Mouse (Mus musculus): ENCODE results near the gene Gm20379. TPM values are rescaled to one million over a fixed set of nuclear protein-coding genes. Genes with fewer than 3 reads are reported as not detected.

Gm20379 gene
- polyA plus RNA-seq, 1 experiment from 2014 or later = 1.1 TPM

GRCm38 (mm10) chr13:92332103-92332879, 26.5 kb downstream of the Gm20379 start:
- H3K9ac ChIP-seq (ENCODE audit: low read length) = no peak overlapping the region
- 90% methylated on average over 15 of the region's 15 CpGs for WGBS
- no peak for ATAC-seq (ENCODE audit: insufficient number of reproducible peaks, insufficient read depth, low FRiP score, low read depth)
- H3K36me3 ChIP-seq (ENCODE audit: control insufficient read depth, insufficient read depth, low read length) = peaks cover 18% of the 10 kb centered on the region
- H3K4me2 ChIP-seq (ENCODE audit: low read length) = no peak overlapping the region
- H3K4me1 ChIP-seq (ENCODE audit: control insufficient read depth in 2 of 2, insufficient read depth in 2 of 2, low read length in 2 of 2) = 0 out of 4 replicates have a peak, but pooled peaks cover 0 to 2% of the 10 kb centered on the region in 2 experiments
- H3K27me3 ChIP-seq (ENCODE audit: control insufficient read depth, insufficient read depth, low read length) = no peaks in the 10 kb centered on the region
- no peak overlapping the region for H3K27ac ChIP-seq (replicated peaks in 1 of 2; ENCODE audit: control insufficient read depth in 1 of 2, insufficient read depth in 1 of 2, low read depth in 2 of 2, low read length in 2 of 2)
- H3K4me3 ChIP-seq (ENCODE audit: control insufficient read depth in 1 of 2, insufficient read depth in 1 of 2, low read depth in 1 of 2, low read length in 2 of 2) = no peak overlapping the region
- no peaks in the 10 kb centered on the region for H3K9me3 ChIP-seq (ENCODE audit: control insufficient read depth, low read length)

GRCm38 (mm10) chr13:92336857-92337256, 31.1 kb downstream of the Gm20379 start:
- Histone ChIP-seq H3K4me1 (ENCODE audit: control insufficient read depth in 2 of 2, insufficient read depth in 2 of 2, low read length in 2 of 2) (no peaks in the 10 kb centered on the region), H3K27ac (replicated peaks in 1 of 2; ENCODE audit: control insufficient read depth in 1 of 2, insufficient read depth in 1 of 2, low read depth in 2 of 2, low read length in 2 of 2) (no peak overlapping the region), H3K9me3 (ENCODE audit: control insufficient read depth, low read length) (no peaks in the 10 kb centered on the region), H3K9ac (ENCODE audit: low read length) (no peak overlapping the region), H3K4me3 (ENCODE audit: control insufficient read depth in 1 of 2, insufficient read depth in 1 of 2, low read depth in 1 of 2, low read length in 2 of 2) (no peak overlapping the region), H3K4me2 (ENCODE audit: low read length) (no peak overlapping the region), H3K36me3 (ENCODE audit: control insufficient read depth, insufficient read depth, low read length) (peaks cover 24% of the 10 kb centered on the region), H3K27me3 (ENCODE audit: control insufficient read depth, insufficient read depth, low read length) (no peaks in the 10 kb centered on the region)
- 95% methylated on average over 1 of the region's 1 CpGs for WGBS
- ATAC-seq (ENCODE audit: insufficient number of reproducible peaks, insufficient read depth, low FRiP score, low read depth) = no peak

GRCm38 (mm10) chr13:92337773-92338462, 32.1 kb downstream of the Gm20379 start:
- Histone ChIP-seq H3K9me3 (ENCODE audit: control insufficient read depth, low read length) (no peaks in the 10 kb centered on the region), H3K4me1 (ENCODE audit: control insufficient read depth in 2 of 2, insufficient read depth in 2 of 2, low read length in 2 of 2) (no peaks in the 10 kb centered on the region), H3K9ac (ENCODE audit: low read length) (no peak overlapping the region), H3K4me3 (ENCODE audit: control insufficient read depth in 1 of 2, insufficient read depth in 1 of 2, low read depth in 1 of 2, low read length in 2 of 2) (no peak overlapping the region), H3K27me3 (ENCODE audit: control insufficient read depth, insufficient read depth, low read length) (no peaks in the 10 kb centered on the region), H3K36me3 (ENCODE audit: control insufficient read depth, insufficient read depth, low read length) (peaks cover 34% of the 10 kb centered on the region), H3K4me2 (ENCODE audit: low read length) (no peak overlapping the region), H3K27ac (replicated peaks in 1 of 2; ENCODE audit: control insufficient read depth in 1 of 2, insufficient read depth in 1 of 2, low read depth in 2 of 2, low read length in 2 of 2) (no peak overlapping the region)
- WGBS = 61% methylated on average over 6 of the region's 6 CpGs
- no peak for ATAC-seq (ENCODE audit: insufficient number of reproducible peaks, insufficient read depth, low FRiP score, low read depth)

DNA sequence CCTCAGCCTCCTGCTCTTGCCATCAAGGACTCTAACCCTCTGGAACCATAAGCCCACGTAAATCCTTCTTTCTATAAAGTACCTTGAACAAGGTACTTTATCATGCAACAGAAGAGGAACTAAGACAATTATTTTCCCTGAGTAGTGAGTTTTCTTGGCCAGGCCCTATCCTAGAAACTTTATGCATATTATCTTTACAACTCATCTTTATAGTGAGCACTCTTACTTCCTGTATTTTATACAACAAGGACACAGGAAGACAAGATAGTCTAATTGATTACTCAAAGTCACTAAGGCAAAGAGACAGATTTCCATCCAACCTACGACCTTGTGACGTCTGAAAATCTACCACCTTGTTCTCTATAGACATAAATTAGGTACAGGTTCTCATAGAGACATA, 34.0 kb downstream of the Gm20379 start:
- Histone ChIP-seq H3K9ac (ENCODE audit: low read length) (no peak overlapping the region), H3K27ac (replicated peaks in 1 of 2; ENCODE audit: control insufficient read depth in 1 of 2, insufficient read depth in 1 of 2, low read depth in 2 of 2, low read length in 2 of 2) (no peak overlapping the region), H3K9me3 (ENCODE audit: control insufficient read depth, low read length) (no peaks in the 10 kb centered on the region), H3K27me3 (ENCODE audit: control insufficient read depth, insufficient read depth, low read length) (no peaks in the 10 kb centered on the region), H3K36me3 (ENCODE audit: control insufficient read depth, insufficient read depth, low read length) (peaks cover 48% of the 10 kb centered on the region), H3K4me1 (ENCODE audit: control insufficient read depth in 2 of 2, insufficient read depth in 2 of 2, low read length in 2 of 2) (no peaks in the 10 kb centered on the region), H3K4me2 (ENCODE audit: low read length) (no peak overlapping the region), H3K4me3 (ENCODE audit: control insufficient read depth in 1 of 2, insufficient read depth in 1 of 2, low read depth in 1 of 2, low read length in 2 of 2) (no peak overlapping the region)
- no peak for ATAC-seq (ENCODE audit: insufficient number of reproducible peaks, insufficient read depth, low FRiP score, low read depth)
- 86% methylated on average over 3 of the region's 3 CpGs for WGBS

GRCm38 (mm10) chr13:92344033-92344432, 38.3 kb downstream of the Gm20379 start:
- 94% methylated on average over 8 of the region's 8 CpGs for WGBS
- no peaks in the 10 kb centered on the region for H3K27me3 ChIP-seq (ENCODE audit: control insufficient read depth, insufficient read depth, low read length)
- no peak for ATAC-seq (ENCODE audit: insufficient number of reproducible peaks, insufficient read depth, low FRiP score, low read depth)
- no peak overlapping the region for H3K9ac ChIP-seq (ENCODE audit: low read length)
- H3K36me3 ChIP-seq (ENCODE audit: control insufficient read depth, insufficient read depth, low read length) = peaks cover 78% of the 10 kb centered on the region
- no peak overlapping the region for H3K27ac ChIP-seq (replicated peaks in 1 of 2; ENCODE audit: control insufficient read depth in 1 of 2, insufficient read depth in 1 of 2, low read depth in 2 of 2, low read length in 2 of 2)
- no peak overlapping the region for H3K4me3 ChIP-seq (ENCODE audit: control insufficient read depth in 1 of 2, insufficient read depth in 1 of 2, low read depth in 1 of 2, low read length in 2 of 2)
- H3K9me3 ChIP-seq (ENCODE audit: control insufficient read depth, low read length) = no peaks in the 10 kb centered on the region
- no peak overlapping the region for H3K4me2 ChIP-seq (ENCODE audit: low read length)
- H3K4me1 ChIP-seq (ENCODE audit: control insufficient read depth in 2 of 2, insufficient read depth in 2 of 2, low read length in 2 of 2) = no peaks in the 10 kb centered on the region

GRCm38 (mm10) chr13:92346338-92346737, 40.6 kb downstream of the Gm20379 start:
- H3K4me2 ChIP-seq (ENCODE audit: low read length) = no peak overlapping the region
- H3K9ac ChIP-seq (ENCODE audit: low read length) = no peak overlapping the region
- peaks cover 73% of the 10 kb centered on the region for H3K36me3 ChIP-seq (ENCODE audit: control insufficient read depth, insufficient read depth, low read length)
- H3K4me3 ChIP-seq (ENCODE audit: control insufficient read depth in 1 of 2, insufficient read depth in 1 of 2, low read depth in 1 of 2, low read length in 2 of 2) = no peak overlapping the region
- no peak for ATAC-seq (ENCODE audit: insufficient number of reproducible peaks, insufficient read depth, low FRiP score, low read depth)
- no peaks in the 10 kb centered on the region for H3K4me1 ChIP-seq (ENCODE audit: control insufficient read depth in 2 of 2, insufficient read depth in 2 of 2, low read length in 2 of 2)
- H3K27ac ChIP-seq (replicated peaks in 1 of 2; ENCODE audit: control insufficient read depth in 1 of 2, insufficient read depth in 1 of 2, low read depth in 2 of 2, low read length in 2 of 2) = no peak overlapping the region
- no peaks in the 10 kb centered on the region for H3K9me3 ChIP-seq (ENCODE audit: control insufficient read depth, low read length)
- no peaks in the 10 kb centered on the region for H3K27me3 ChIP-seq (ENCODE audit: control insufficient read depth, insufficient read depth, low read length)
- 85% methylated on average over 5 of the region's 5 CpGs for WGBS

- Histone ChIP-seq H3K4me2 (ENCODE audit: low read length) (no peak overlapping the region), H3K4me1 (ENCODE audit: control insufficient read depth in 2 of 2, insufficient read depth in 2 of 2, low read length in 2 of 2) (peaks cover 0 to 12% of the 10 kb centered on the region in 2 experiments; a peak in 3 of 4 replicates), H3K27me3 (ENCODE audit: control insufficient read depth, insufficient read depth, low read length) (no peaks in the 10 kb centered on the region), H3K9me3 (ENCODE audit: control insufficient read depth, low read length) (no peaks in the 10 kb centered on the region), H3K36me3 (ENCODE audit: control insufficient read depth, insufficient read depth, low read length) (peaks cover 35% of the 10 kb centered on the region), H3K27ac (replicated peaks in 1 of 2; ENCODE audit: control insufficient read depth in 1 of 2, insufficient read depth in 1 of 2, low read depth in 2 of 2, low read length in 2 of 2) (no peak overlapping the region), H3K4me3 (ENCODE audit: control insufficient read depth in 1 of 2, insufficient read depth in 1 of 2, low read depth in 1 of 2, low read length in 2 of 2) (no peak overlapping the region), H3K9ac (ENCODE audit: low read length) (no peak overlapping the region)
- WGBS = 73% methylated on average over 6 of the region's 6 CpGs
- ATAC-seq (ENCODE audit: insufficient number of reproducible peaks, insufficient read depth, low FRiP score, low read depth) = no peak
Observed at GRCm38 (mm10) chr13:92351100-92351499, 45.3 kb downstream of the Gm20379 start.

All from heart, embryonic 14.5 days (tissue).